ENCODE assay signal across 9 mouse cellular contexts in genomic region chr19:58903899-58904327, GRCm38 (mm10). TPM values are rescaled to one million over a fixed set of nuclear protein-coding genes. Genes with fewer than 3 reads are reported as not detected.
DNase-seq lines count a peak whose midpoint lies in the region; ATAC-seq and TF ChIP-seq lines count a peak whose summit lies in the region.
"Had no signal": no experiment of that assay in that cellular context is flagged by ENCODE, and none has a peak within 500 bp of the region (broad histone marks: within the 10 kb centered on the region; RNA-seq: fewer than 3 reads in every experiment).

No protein-coding gene starts in this region.

- TF ChIP-seq CTCF in ES-Bruce4 (IDR thresholded peaks at IDR 0.05; ENCODE audit: low read depth, low read length), result peak; percentile 90
- peak; percentile 96 for TF ChIP-seq CTCF in lung, adult 2 months (IDR thresholded peaks at IDR 0.05; ENCODE audit: insufficient read depth, low read length)
- peak; percentile 77; the same call in 1 of the 2 replicates for TF ChIP-seq CTCF in thymus, adult 2 months (IDR thresholded peaks at IDR 0.05; ENCODE audit: borderline replicate concordance, control insufficient read depth, extremely low read depth, insufficient read depth, low read length, poor library complexity)

- no peak for TF ChIP-seq EP300 in ES-Bruce4 (IDR thresholded peaks at IDR 0.05; ENCODE audit: insufficient read depth, low read depth, low read length)

- H3K9ac ChIP-seq in ES-Bruce4 (ENCODE audit: low read depth, poor library complexity, severe bottlenecking), result no peak overlapping the region
- no peak overlapping the region for H3K9ac ChIP-seq in forebrain, embryonic 15.5 days (replicated peaks)

- H3K4me3 ChIP-seq in ES-Bruce4 (ENCODE audit: low read depth, low read length), result peak overlapping the region; percentile 37
- peak overlapping the region; percentile 18 for H3K4me3 ChIP-seq in forebrain, embryonic 15.5 days
- peak overlapping the region; percentile 4 for H3K4me3 ChIP-seq in lung, adult 2 months (replicated peaks; ENCODE audit: extremely low read depth, low read depth, low read length)
- H3K4me3 ChIP-seq in thymus, adult 2 months (ENCODE audit: control insufficient read depth, insufficient read depth, low read length), result no peak overlapping the region

- no peak for TF ChIP-seq POLR2A in ES-Bruce4 (IDR thresholded peaks at IDR 0.05; ENCODE audit: insufficient read depth, low read length)
- TF ChIP-seq POLR2A in lung, adult 2 months (IDR thresholded peaks at IDR 0.05; ENCODE audit: borderline replicate concordance, extremely low read depth, low read depth, low read length), result no peak
- TF ChIP-seq POLR2A in thymus, adult 2 months (IDR thresholded peaks at IDR 0.05; ENCODE audit: control insufficient read depth, extremely low read depth, insufficient read depth, low read length, poor library complexity), result no peak

- peak overlapping the region; percentile 43 for H3K4me2 ChIP-seq in forebrain, embryonic 15.5 days (replicated peaks)

- H3K36me3 ChIP-seq in ES-Bruce4 (ENCODE audit: control insufficient read depth, insufficient read depth, low read length, poor library complexity, severe bottlenecking), result no peaks in the 10 kb centered on the region
- no peaks in the 10 kb centered on the region for H3K36me3 ChIP-seq in forebrain, embryonic 15.5 days
- H3K36me3 ChIP-seq in thymus, adult 2 months (ENCODE audit: control insufficient read depth, insufficient read depth, low read length), result no peaks in the 10 kb centered on the region

- H3K27me3 ChIP-seq in ES-Bruce4 (ENCODE audit: control insufficient read depth, insufficient read depth, low read length, poor library complexity, severe bottlenecking), result no peaks in the 10 kb centered on the region
- peaks cover 4% of the 10 kb centered on the region; the same call in 1 of the 2 replicates for H3K27me3 ChIP-seq in forebrain, embryonic 15.5 days
- no peaks in the 10 kb centered on the region for H3K27me3 ChIP-seq in thymus, adult 2 months (ENCODE audit: control insufficient read depth, insufficient read depth, low read length)

- DNase-seq in heart, postnatal 25 days (ENCODE audit: low spot score), result peak; percentile 57
- DNase-seq in layer of hippocampus, adult 11-12 months (ENCODE audit: low spot score), result peak; percentile 90
- DNase-seq in lung, adult 2 months, result peak; percentile 88
- peak; percentile 51 for DNase-seq in ovary, adult 18-20 months (ENCODE audit: low spot score)
- peak; percentile 71 for DNase-seq in thymus, adult 2 months

- under 1% methylated on average over 11 of the region's 11 CpGs for WGBS in forebrain, embryonic 15.5 days
- under 1% methylated on average over 11 of the region's 11 CpGs for WGBS in lung, adult 2 months
- WGBS in thymus, adult 2 months, result 1% methylated on average over 11 of the region's 11 CpGs

- H3K4me1 ChIP-seq in ES-Bruce4 (ENCODE audit: control insufficient read depth, insufficient read depth, low read length), result no peaks in the 10 kb centered on the region
- no peaks in the 10 kb centered on the region for H3K4me1 ChIP-seq in forebrain, embryonic 15.5 days
- H3K4me1 ChIP-seq in lung, adult 2 months (ENCODE audit: control insufficient read depth, insufficient read depth, low read length), result 0 out of 2 replicates have a peak, but pooled peaks cover 2% of the 10 kb centered on the region
- H3K4me1 ChIP-seq in thymus, adult 2 months (replicated peaks; ENCODE audit: control insufficient read depth, insufficient read depth, low read length), result peaks cover 2% of the 10 kb centered on the region; the same call in 1 of the 2 replicates

- peak; percentile 73 for ATAC-seq in cerebellum, adult (ENCODE audit: insufficient number of reproducible peaks, low FRiP score, low TSS enrichment)
- peak; percentile 57 for ATAC-seq in forebrain, embryonic 15.5 days (replicated peaks)

- H3K27ac ChIP-seq in ES-Bruce4 (ENCODE audit: insufficient read depth, low read length), result no peak overlapping the region
- no peak overlapping the region for H3K27ac ChIP-seq in forebrain, embryonic 15.5 days (replicated peaks)
- no peak overlapping the region for H3K27ac ChIP-seq in thymus, adult 2 months (ENCODE audit: control insufficient read depth, insufficient read depth, low read length)
- H3K27ac ChIP-seq: macrophage had no signal

- intact Hi-C loops in heart, postnatal 25 days (cut with DNase I), result loop anchor here (1.0 to 5.0 kb wide), 3 partner anchors 47 to 141 kb away; no protein-coding TSS in a partner anchor

- no peaks in the 10 kb centered on the region for H3K9me3 ChIP-seq in ES-Bruce4 (replicated peaks; ENCODE audit: control insufficient read depth, insufficient read depth, low read length, poor library complexity, severe bottlenecking)
- no peaks in the 10 kb centered on the region for H3K9me3 ChIP-seq in forebrain, embryonic 15.5 days

RNA-seq across cellular contexts. Expression of gene Eno4, which starts 39.3 kb away (rescaled TPM):
- 1.1 and 1.9 TPM in 2 replicates for polyA plus RNA-seq in ES-Bruce4 (2011; ENCODE audit: insufficient read depth, insufficient read length, low read depth, missing spikeins)
- polyA plus RNA-seq in forebrain, embryonic 15.5 days (2015; fragmentation: Nextera tagmentation; extraction: Ambion mirVana), result 1.8 and 2.4 TPM in 2 replicates
- total RNA-seq in heart, postnatal 25 days (2021), result not detected
- 3.1 and 4.6 TPM in 2 replicates for polyA plus RNA-seq in lung, adult 2 months (2012; rRNA removed)
- polyA plus RNA-seq in thymus, adult 2 months (2012; rRNA removed), result 0.09 and 0.14 TPM in 2 replicates
- polyA plus RNA-seq: macrophage had no signal

RNA-seq across cellular contexts. Expression of gene Hspa12a, which starts 39.5 kb away (rescaled TPM):
- 6.0 and 6.8 TPM in 2 replicates for polyA plus RNA-seq in ES-Bruce4 (2011; ENCODE audit: insufficient read depth, insufficient read length, low read depth, missing spikeins)
- polyA plus RNA-seq in forebrain, embryonic 15.5 days (2015; fragmentation: Nextera tagmentation; extraction: Ambion mirVana), result 44.6 and 54.4 TPM in 2 replicates
- 10 to 100 TPM; 22.7 to 24.4 TPM for total RNA-seq in heart, postnatal 25 days (2021)
- polyA plus RNA-seq in lung, adult 2 months (2012; rRNA removed), result 12.5 and 13.1 TPM in 2 replicates
- polyA plus RNA-seq in thymus, adult 2 months (2012; rRNA removed), result 1.5 and 3.3 TPM in 2 replicates
- polyA plus RNA-seq: macrophage had no signal
